Mouse (Mus musculus): ENCODE measurements around the gene Mars.
"Not testable (repeated sequence)": the region's sequence is repeated elsewhere in the genome, so short reads cannot be mapped to it uniquely, and the experiment has no call there.

Mars gene

GRCm38 (mm10) chr10:127312356-127312676, 730 bp upstream of the Mars start:
- in situ Hi-C loops (cut with MboI; ENCODE audit: low sequenced_read_pairs): no loop called here

- in situ Hi-C loops (cut with MboI; ENCODE audit: low sequenced_read_pairs): no loop called here
Observed at GRCm38 (mm10) chr10:127310523-127311475, 787 bp downstream of the Mars start.

- in situ Hi-C loops (cut with MboI; ENCODE audit: low sequenced_read_pairs): not testable (repeated sequence)
Observed at GRCm38 (mm10) chr10:127309167-127309566, 2.4 kb downstream of the Mars start.

- in situ Hi-C loops (cut with MboI; ENCODE audit: low sequenced_read_pairs): no loop called here
Observed at GRCm38 (mm10) chr10:127303136-127303535, 8.4 kb downstream of the Mars start.

- in situ Hi-C loops (cut with MboI; ENCODE audit: low sequenced_read_pairs): no loop called here
Observed at GRCm38 (mm10) chr10:127300361-127300760, 11.2 kb downstream of the Mars start.

- in situ Hi-C loops (cut with MboI; ENCODE audit: low sequenced_read_pairs): no loop called here
Observed at GRCm38 (mm10) chr10:127297015-127297871, 14.3 kb downstream of the Mars start.

GRCm38 (mm10) chr10:127295986-127296794, 15.4 kb downstream of the Mars start:
- in situ Hi-C loops (cut with MboI; ENCODE audit: low sequenced_read_pairs): no loop called here

GRCm38 (mm10) chr10:127294895-127295510, 16.6 kb downstream of the Mars start:
- in situ Hi-C loops (cut with MboI; ENCODE audit: low sequenced_read_pairs): no loop called here

- in situ Hi-C loops (cut with MboI; ENCODE audit: low sequenced_read_pairs): no loop called here
Observed at GRCm38 (mm10) chr10:127293590-127294113, 17.9 kb downstream of the Mars start.

- in situ Hi-C loops (cut with MboI; ENCODE audit: low sequenced_read_pairs): no loop called here
Observed at GRCm38 (mm10) chr10:127292987-127293538, 18.5 kb downstream of the Mars start.

- in situ Hi-C loops (cut with MboI; ENCODE audit: low sequenced_read_pairs): no loop called here
Observed at GRCm38 (mm10) chr10:127291881-127292638, 19.5 kb downstream of the Mars start.

GRCm38 (mm10) chr10:127290930-127291880, 20.4 kb downstream of the Mars start:
- in situ Hi-C loops (cut with MboI; ENCODE audit: low sequenced_read_pairs): no loop called here

- in situ Hi-C loops (cut with MboI; ENCODE audit: low sequenced_read_pairs): no loop called here
Observed at GRCm38 (mm10) chr10:127290307-127290929, 21.2 kb downstream of the Mars start.

GRCm38 (mm10) chr10:127289573-127290191, 21.9 kb downstream of the Mars start:
- in situ Hi-C loops (cut with MboI; ENCODE audit: low sequenced_read_pairs): no loop called here

- in situ Hi-C loops (cut with MboI; ENCODE audit: low sequenced_read_pairs): no loop called here
Observed at GRCm38 (mm10) chr10:127288800-127289572, 22.6 kb downstream of the Mars start, which contains the start of gene Mbd6. Mbd6 (minus strand) TSS chr10:127289018.

GRCm38 (mm10) chr10:127288328-127288799, 23.2 kb downstream of the Mars start:
- in situ Hi-C loops (cut with MboI; ENCODE audit: low sequenced_read_pairs): no loop called here

All from CH12F3 (cell line).